Mouse (Mus musculus): ENCODE measurements around the gene Mrps18c.

DNA sequence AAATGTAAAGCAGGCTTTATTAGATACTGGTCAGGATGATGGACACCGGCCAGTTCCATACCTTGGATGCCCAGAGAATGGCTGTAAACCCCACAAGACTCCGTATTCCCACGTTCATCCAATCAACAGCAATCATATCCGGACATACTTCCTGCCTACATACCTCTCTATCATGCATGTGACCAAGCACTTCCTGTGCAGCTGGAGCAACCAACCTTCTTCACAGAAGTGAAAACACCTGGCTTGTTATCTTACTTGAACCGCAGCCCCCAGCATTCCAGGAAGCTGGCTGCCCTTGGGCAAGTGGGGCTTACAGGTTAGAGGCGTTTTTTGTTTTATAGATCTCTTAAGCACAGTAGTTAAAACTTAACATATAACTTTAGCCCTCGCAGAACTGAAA is 24.4 kb downstream of the Mrps18c start:
- TF ChIP-seq POLR2A (IDR thresholded peaks at IDR 0.05; ENCODE audit: insufficient read depth, low read depth, low read length) (no peak), EP300 (IDR thresholded peaks at IDR 0.05; ENCODE audit: insufficient read depth, low read depth, low read length) (no peak), CTCF (IDR thresholded peaks at IDR 0.05) (no peak)

All from heart, adult 2 months (tissue).